Comparison of ENCODE assay signal across 1 mouse cellular context in the genomic region with DNA sequence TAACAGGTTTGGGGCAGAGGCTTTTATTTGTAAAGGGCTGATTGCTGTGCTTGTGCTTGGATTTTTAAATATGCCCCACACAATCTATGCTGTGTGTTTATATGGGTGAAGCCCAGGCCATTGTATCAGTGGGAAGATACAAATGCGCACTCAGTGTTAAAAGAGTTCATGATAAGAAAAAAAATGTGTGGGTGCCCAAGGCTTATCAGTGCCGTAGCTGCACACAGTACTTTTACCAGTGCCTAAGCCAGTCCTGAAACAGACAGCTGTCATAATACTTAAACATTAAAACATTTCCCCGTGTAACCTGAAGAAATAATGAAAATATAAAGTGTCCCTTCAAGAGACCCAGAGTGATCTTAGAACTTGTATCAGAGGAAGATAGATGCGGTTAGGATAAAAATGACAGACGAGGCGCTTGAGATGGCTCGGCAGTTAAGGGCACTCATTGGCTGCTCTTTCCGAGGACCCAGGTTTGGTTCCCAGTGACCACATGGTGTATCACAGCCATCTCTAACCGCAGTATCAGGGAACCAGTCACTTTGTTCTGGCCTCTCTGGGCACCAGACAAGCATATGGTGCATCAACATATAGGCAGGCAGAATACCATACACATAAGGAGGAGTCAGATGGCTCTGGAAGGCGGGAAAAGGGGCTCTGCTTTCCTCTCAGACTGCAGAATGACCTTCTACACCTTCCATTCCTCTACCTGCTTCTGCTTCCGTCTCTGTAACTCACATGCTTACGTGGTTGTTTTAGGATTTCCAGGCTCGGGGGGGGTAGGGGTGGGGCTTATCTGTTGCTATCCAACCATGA.
TF ChIP-seq lines count a peak whose summit lies in the region.

No protein-coding gene starts in this region.

TF ChIP-seq in MEL, 35 proteins besides CTCF, POLR2A, EP300 and RAD21 (continued from another document):
- TF ChIP-seq ZMIZ1 (IDR thresholded peaks at IDR 0.05; ENCODE audit: low read depth, low read length) (peak; percentile 57; the same call in 1 of the 2 replicates), ELF1 (IDR thresholded peaks at IDR 0.05; ENCODE audit: low read depth, low read length) (no peak), ETS1 (IDR thresholded peaks at IDR 0.05; ENCODE audit: low read depth, low read length) (peak; percentile 91), GABPA (IDR thresholded peaks at IDR 0.05; ENCODE audit: low read depth, low read length) (no peak), MAFK (IDR thresholded peaks at IDR 0.05; ENCODE audit: borderline replicate concordance, low read depth, low read length) (peak; percentile 61; the same call in 1 of the 2 replicates), NELFE (IDR thresholded peaks at IDR 0.05; ENCODE audit: low read depth, low read length) (no peak; the same call in 1 of the 2 replicates), SMC3 (IDR thresholded peaks at IDR 0.05; ENCODE audit: low read depth, low read length) (no peak), TAL1 (IDR thresholded peaks at IDR 0.05; ENCODE audit: low read length) (peak; percentile 82), MAZ (IDR thresholded peaks at IDR 0.05; ENCODE audit: low read depth, low read length) (peak; percentile 80; the same call in 1 of the 2 replicates), GATA1 (IDR thresholded peaks at IDR 0.05; ENCODE audit: low read depth, low read length) (peak; percentile 96), UBTF (IDR thresholded peaks at IDR 0.05; ENCODE audit: borderline replicate concordance, insufficient read depth, low read depth, low read length) (no peak), CHD1 (IDR thresholded peaks at IDR 0.05; ENCODE audit: low read depth, low read length) (0 out of 2 replicates have a peak, but pooled peaks have one; percentile 36), NRF1 (IDR thresholded peaks at IDR 0.05; ENCODE audit: insufficient read depth, low read depth, low read length, poor library complexity, severe bottlenecking) (0 out of 2 replicates have a peak, but pooled peaks have one; percentile 7), MXI1 (IDR thresholded peaks at IDR 0.05; ENCODE audit: low read depth, low read length) (peak; percentile 80), HCFC1 (IDR thresholded peaks at IDR 0.05; ENCODE audit: low read depth, low read length) (peak; percentile 59), POLR2AphosphoS5 (IDR thresholded peaks at IDR 0.05; ENCODE audit: borderline replicate concordance, low read depth, low read length) (no peak), TBP (IDR thresholded peaks at IDR 0.05; ENCODE audit: low read depth, low read length) (no peak), USF2 (IDR thresholded peaks at IDR 0.05; ENCODE audit: borderline replicate concordance in 1 of 2, insufficient read depth in 1 of 2, low read depth in 1 of 2, low read length in 2 of 2) (no peak), ZNF384 (IDR thresholded peaks at IDR 0.05; ENCODE audit: low read depth, low read length) (peak; percentile 97), MAX (IDR thresholded peaks at IDR 0.05; ENCODE audit: low read length) (peak; percentile 62), USF1 (IDR thresholded peaks at IDR 0.05; ENCODE audit: low read depth, low read length) (no peak), SIN3A (IDR thresholded peaks at IDR 0.05; ENCODE audit: low read length) (peak; percentile 92), KAT2A (conservative IDR thresholded peaks at IDR 0.05; ENCODE audit: low read depth, low read length) (no peak; the same call in 1 of the 2 replicates), POLR2AphosphoS2 (IDR thresholded peaks at IDR 0.05; ENCODE audit: low read length) (no peak), MYC (IDR thresholded peaks at IDR 0.05; ENCODE audit: low read depth, low read length) (no peak), MYB (IDR thresholded peaks at IDR 0.05; ENCODE audit: low read depth, low read length) (peak; percentile 65), MEF2A (IDR thresholded peaks at IDR 0.05; ENCODE audit: extremely low read depth, insufficient replicate concordance, low read depth, low read length, poor library complexity, severe bottlenecking) (no peak), CHD2 (IDR thresholded peaks at IDR 0.05; ENCODE audit: low read length) (no peak; the same call in 1 of the 2 replicates)
